Mouse (Mus musculus) liver, postnatal 0 days (tissue): ENCODE measurements around the gene Sumf1. TPM values are rescaled to one million over a fixed set of nuclear protein-coding genes. Genes with fewer than 3 reads are reported as not detected.

Source experiments
- ATAC-seq: fragments of 200-750 bp; cut with Nextera tagmentation; 2 replicates; pipeline ENCODE4 v1.8.0; 2017; ENCODE audit warnings: mild to moderate bottlenecking, moderate library complexity
- DNase-seq: peaks from one replicate; pipeline ENCODE4 v3.0.0-alpha.2; 2016
- H3K27ac ChIP-seq: fragments of 300-500 bp; sonication (generic); 2 replicates; pipeline ENCODE4 v1.5.1; 2014; ENCODE audit warnings: antibody characterized with exemption, moderate library complexity, mild to moderate bottlenecking, low read depth
- H3K27me3 ChIP-seq: fragments of 300-500 bp; sonication (generic); 2 replicates; pipeline ENCODE4 v1.6.1; 2014; ENCODE audit warnings: low read length, control low read depth, mixed read lengths; ENCODE audit not compliant: insufficient read depth
- H3K36me3 ChIP-seq: fragments of 300-500 bp; sonication (generic); replicated peaks from 2 replicates; pipeline ENCODE4 v1.6.1; 2014; ENCODE audit warnings: mild to moderate bottlenecking, control low read depth, low read length, moderate library complexity, mixed read lengths; ENCODE audit not compliant: insufficient read depth
- H3K4me1 ChIP-seq: fragments of 300-500 bp; sonication (generic); 2 replicates; pipeline ENCODE4 v1.6.1; 2014; ENCODE audit warnings: antibody characterized with exemption, mild to moderate bottlenecking, control low read depth; ENCODE audit not compliant: insufficient read depth
- H3K4me2 ChIP-seq: fragments of 300-500 bp; sonication (generic); 2 replicates; pipeline ENCODE4 v1.6.1; 2014; ENCODE audit warnings: low read depth, mild to moderate bottlenecking, low read length, moderate library complexity, mixed read lengths
- H3K4me3 ChIP-seq: fragments of 300-500 bp; sonication (generic); 2 replicates; pipeline ENCODE4 v1.5.1; 2014; ENCODE audit warnings: low read depth, low read length
- H3K9ac ChIP-seq: fragments of 300-500 bp; sonication (generic); replicated peaks from 2 replicates; pipeline ENCODE4 v1.6.1; 2014; ENCODE audit warnings: mild to moderate bottlenecking, moderate library complexity
- H3K9me3 ChIP-seq: fragments of 300-500 bp; sonication (generic); 2 replicates; pipeline ENCODE4 v1.6.1; 2016; ENCODE audit warnings: mild to moderate bottlenecking, control low read depth, low read length, mixed read lengths
- CTCF ChIP-seq: sonication (generic); IDR thresholded peaks from 2 replicates; pipeline ENCODE4 v1.5.1; 2016; ENCODE audit warnings: antibody characterized with exemption, low read depth
- EP300 ChIP-seq: IDR thresholded peaks from 2 replicates; pipeline ENCODE4 v1.6.1; 2016; ENCODE audit warnings: antibody characterized with exemption, low read depth, mild to moderate bottlenecking
- WGBS: fragments of 180-500 bp; shearing (Covaris S2); extraction: QIAGEN DNeasy Blood & Tissue Kit; methylation state at CpG from one replicate; pipeline ENCODE4 v1.1.7; 2014; ENCODE audit not compliant: insufficient replicate concordance; 5-methylcytosine and 5-hydroxymethylcytosine counted together
- polyA plus RNA-seq: library from polyadenylated mRNA; unstranded; fragments of >200 nt; fragmentation: Nextera tagmentation; extraction: Ambion mirVana; gene quantifications from 2 replicates; pipeline ENCODE4 v1.2.1, GENCODE M21; 2015

The Sumf1 gene
- polyA plus RNA-seq, 1 experiment from 2014 or later, result 13.0 TPM

DNA sequence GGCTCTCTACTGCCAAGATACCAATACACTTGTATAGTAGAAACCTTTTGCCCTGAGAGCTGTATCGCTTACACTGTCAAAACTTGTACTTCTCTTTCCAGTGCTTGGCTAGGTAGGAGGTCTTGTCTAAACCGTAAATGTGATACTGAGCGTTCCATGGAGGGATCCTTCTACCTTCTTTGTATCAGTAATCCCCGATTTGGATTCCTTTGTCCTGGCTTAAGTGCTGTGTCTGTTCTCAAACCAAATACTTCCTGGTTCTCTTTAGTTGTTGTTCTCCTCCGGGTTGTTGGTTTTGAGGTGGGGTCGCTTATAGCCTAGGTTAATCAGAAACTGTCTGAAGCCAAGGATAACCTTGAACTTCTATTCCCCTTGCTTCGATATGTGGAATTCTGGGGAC lies 114.4 kb downstream of the Sumf1 start:
- Histone ChIP-seq H3K4me3 (no peak overlapping the region), H3K4me2 (no peak overlapping the region), H3K4me1 (peaks cover 2% of the 10 kb centered on the region; the same call in 1 of the 2 replicates), H3K27me3 (no peaks in the 10 kb centered on the region), H3K9me3 (no peaks in the 10 kb centered on the region), H3K9ac (no peak overlapping the region), H3K27ac (no peak overlapping the region), H3K36me3 (no peaks in the 10 kb centered on the region)
- WGBS, result 75% methylated on average over 7 of the region's 7 CpGs
- ATAC-seq (no peak), DNase-seq (no peak)
- TF ChIP-seq EP300 (no peak), CTCF (no peak)

DNA sequence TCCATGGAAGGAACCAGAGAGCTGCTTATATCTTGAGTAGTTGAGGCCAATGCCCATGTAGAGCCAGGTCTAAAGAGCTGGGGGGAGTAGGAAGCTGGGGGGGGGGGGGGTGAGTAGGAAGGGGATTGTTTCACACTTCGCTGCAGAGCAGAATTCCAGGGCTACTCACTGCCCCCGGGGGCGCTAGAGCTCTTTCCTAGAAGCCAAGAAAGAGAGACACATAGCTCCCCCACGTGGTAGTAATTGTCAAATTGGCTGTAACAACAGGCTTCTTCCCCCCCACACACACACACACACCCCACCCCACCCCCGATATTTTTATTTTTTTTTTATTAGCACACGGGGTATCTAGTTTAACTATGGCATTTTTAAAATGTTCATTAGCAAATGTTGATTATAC lies 119.8 kb downstream of the Sumf1 start:
- Histone ChIP-seq H3K4me2 (peak overlapping the region; percentile 89), H3K4me3 (peak overlapping the region; percentile 58), H3K36me3 (no peaks in the 10 kb centered on the region), H3K4me1 (peaks cover 3% of the 10 kb centered on the region; the same call in 1 of the 2 replicates), H3K9me3 (no peaks in the 10 kb centered on the region), H3K9ac (peak overlapping the region; percentile 35), H3K27me3 (no peaks in the 10 kb centered on the region), H3K27ac (peak overlapping the region; percentile 71)
- DNase-seq (peak; percentile 75), ATAC-seq (peak; percentile 55)
- TF ChIP-seq CTCF (peak; percentile 61), EP300 (no peak)
- 4% methylated on average over 6 of the region's 6 CpGs for WGBS

DNA sequence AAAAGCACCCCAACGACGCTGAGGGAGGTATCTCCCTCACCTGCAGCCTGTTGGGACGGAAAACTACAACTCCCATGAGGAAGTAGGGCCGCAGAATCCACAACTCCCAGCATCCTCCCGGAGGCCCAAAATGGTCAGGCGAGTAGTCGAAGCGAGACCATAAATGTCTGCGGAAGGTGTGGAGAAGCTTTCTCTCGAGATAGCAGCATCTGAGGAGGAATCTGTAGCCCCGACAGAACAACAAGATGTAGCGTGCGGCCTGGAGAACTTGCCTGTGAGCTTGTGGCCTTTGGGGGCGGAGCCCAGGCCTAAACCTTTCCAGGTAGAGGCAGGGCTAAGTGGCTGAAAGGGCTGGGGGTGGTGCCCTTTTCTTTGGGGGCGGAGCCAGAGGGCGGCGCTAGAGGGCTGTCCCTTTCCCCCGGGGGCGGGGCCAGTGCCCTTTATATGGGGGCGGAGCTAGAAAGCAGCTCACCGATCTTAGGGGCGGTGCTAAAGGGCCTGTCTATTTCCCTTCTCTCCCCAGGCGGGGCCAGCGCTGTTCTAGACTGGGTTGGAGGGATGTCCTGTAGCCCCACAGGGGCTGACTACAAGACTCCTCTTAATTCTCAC lies 120.4 kb downstream of the Sumf1 start, which contains the start of gene Setmar:
Gene Setmar (plus strand): TSS at position 128 of the 609 bp plus-strand sequence.
- Histone ChIP-seq H3K36me3 (no peaks in the 10 kb centered on the region), H3K4me2 (peak within 1 kb of the TSS; percentile 89), H3K4me3 (peak within 1 kb of the TSS; percentile 58), H3K4me1 (peaks cover 3% of the 10 kb centered on the region; the same call in 1 of the 2 replicates), H3K27ac (peak within 1 kb of the TSS; percentile 71), H3K27me3 (no peaks in the 10 kb centered on the region), H3K9me3 (no peaks in the 10 kb centered on the region), H3K9ac (peak within 1 kb of the TSS; percentile 35)
- peak; percentile 33 for TF ChIP-seq CTCF
- TF ChIP-seq EP300, result no peak
- ATAC-seq (peak; percentile 98), DNase-seq (peak; percentile 98)
- under 1% methylated on average over 24 of the region's 24 CpGs for WGBS

DNA sequence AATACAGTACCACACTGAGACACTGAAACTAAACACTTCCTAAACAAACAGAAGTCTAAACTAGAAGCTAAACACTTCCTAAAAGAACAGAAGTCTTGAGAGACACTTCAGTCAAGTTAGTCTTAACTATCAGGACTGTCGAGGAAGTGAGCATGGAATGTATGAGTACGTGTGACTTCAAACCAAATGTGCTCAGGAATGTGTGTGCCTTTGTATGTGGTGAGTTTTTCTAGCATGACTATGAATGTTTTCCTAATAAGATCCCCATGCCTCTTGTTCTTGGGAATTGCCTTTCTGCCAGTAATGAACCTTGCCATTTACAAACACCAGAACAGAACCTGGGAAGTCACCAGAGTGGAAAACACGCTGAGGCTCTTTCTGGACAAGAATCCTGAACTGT lies 124.3 kb downstream of the Sumf1 start:
- 67% methylated on average over 3 of the region's 3 CpGs for WGBS
- no peak overlapping the region for H3K27ac ChIP-seq
- no peak overlapping the region for H3K4me3 ChIP-seq
- ATAC-seq (no peak), DNase-seq (no peak)
- peaks cover 3% of the 10 kb centered on the region; the same call in 1 of the 2 replicates for H3K4me1 ChIP-seq
- TF ChIP-seq CTCF (no peak), EP300 (no peak)
- H3K27me3 ChIP-seq, result no peaks in the 10 kb centered on the region
- no peak overlapping the region for H3K4me2 ChIP-seq
- no peak overlapping the region for H3K9ac ChIP-seq
- H3K9me3 ChIP-seq, result no peaks in the 10 kb centered on the region
- H3K36me3 ChIP-seq, result no peaks in the 10 kb centered on the region

DNA sequence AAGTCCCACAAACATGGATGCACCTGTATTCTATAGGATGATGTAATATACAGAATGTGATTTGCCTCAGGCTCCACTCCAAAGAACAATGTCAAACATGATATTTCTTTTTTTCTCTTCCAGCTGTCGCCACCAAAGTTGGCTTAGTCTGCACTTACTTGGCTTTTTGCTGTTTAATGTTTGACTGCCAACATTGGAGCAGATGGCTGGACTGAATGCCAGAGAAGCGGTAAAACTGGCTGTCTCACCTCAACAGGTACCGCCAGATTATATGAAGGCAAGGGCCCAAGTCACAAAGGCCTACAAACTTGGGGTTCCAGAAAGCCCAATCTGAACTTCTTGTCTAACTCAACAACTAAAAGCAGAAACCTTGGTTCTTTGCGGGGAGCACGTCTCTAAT lies 127.3 kb downstream of the Sumf1 start:
- Histone ChIP-seq H3K9ac (no peak overlapping the region), H3K4me1 (no peaks in the 10 kb centered on the region), H3K27me3 (no peaks in the 10 kb centered on the region), H3K9me3 (no peaks in the 10 kb centered on the region), H3K4me3 (no peak overlapping the region), H3K4me2 (no peak overlapping the region), H3K27ac (no peak overlapping the region), H3K36me3 (no peaks in the 10 kb centered on the region)
- TF ChIP-seq EP300 (no peak), CTCF (no peak)
- WGBS, result 71% methylated on average over 5 of the region's 5 CpGs
- ATAC-seq (no peak), DNase-seq (no peak)

DNA sequence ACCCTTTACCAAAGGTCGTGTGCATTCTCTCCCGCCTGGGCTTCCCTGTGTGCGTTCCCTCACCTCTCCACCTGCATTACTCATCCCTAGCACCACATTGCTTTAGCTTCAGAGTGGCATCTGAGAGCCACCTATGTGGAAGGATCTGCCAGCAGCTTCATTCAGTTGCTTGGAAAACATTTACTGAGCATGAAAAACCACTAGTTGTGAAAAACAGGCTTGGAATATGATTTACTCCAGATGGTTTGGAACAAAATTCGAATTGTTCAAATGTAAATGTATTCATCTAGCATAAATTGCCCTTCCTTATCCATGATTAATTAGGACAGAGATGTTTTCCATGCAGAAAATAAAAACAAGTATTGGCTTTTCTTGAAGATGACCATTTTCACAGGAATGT lies 128.0 kb downstream of the Sumf1 start:
- WGBS, result 49% methylated on average over 4 of the region's 4 CpGs
- H3K9me3 ChIP-seq, result no peaks in the 10 kb centered on the region

More for the DNA sequence above, 128.0 kb downstream of the Sumf1 start:
- DNase-seq, result no peak
- no peak for ATAC-seq
- Histone ChIP-seq H3K36me3 (no peaks in the 10 kb centered on the region), H3K9ac (no peak overlapping the region), H3K4me1 (no peaks in the 10 kb centered on the region), H3K4me3 (no peak overlapping the region), H3K4me2 (no peak overlapping the region), H3K27ac (no peak overlapping the region), H3K27me3 (no peaks in the 10 kb centered on the region)
- TF ChIP-seq EP300 (no peak), CTCF (no peak)

Other genes with a start within 250 kb of the Sumf1 start
- 1.7 and 2.1 TPM in 2 replicates for gene Setmar, start 120.5 kb downstream of the Sumf1 start, polyA plus RNA-seq
- 2.8 and 2.9 TPM in 2 replicates for gene Itpr1, start 27.5 kb upstream of the Sumf1 start, polyA plus RNA-seq